Mouse (Mus musculus) heart, embryonic 13.5 days (tissue): ENCODE data around the gene Gm30302. TPM values are rescaled to one million over a fixed set of nuclear protein-coding genes. Genes with fewer than 3 reads are reported as not detected.

ENCODE experiments used
- ATAC-seq: fragments of 200-750 bp; cut with Nextera tagmentation; 2 replicates; pipeline ENCODE4 v1.8.0; 2017; ENCODE audit warnings: moderate TSS enrichment; ENCODE audit not compliant: insufficient number of reproducible peaks, low FRiP score, low TSS enrichment; ENCODE audit errors: extremely low read depth
- H3K27ac ChIP-seq: fragments of 300-500 bp; sonication (generic); replicated peaks from 2 replicates; pipeline ENCODE4 v1.5.1; 2015; ENCODE audit warnings: moderate library complexity, mild to moderate bottlenecking, inconsistent platforms
- H3K27me3 ChIP-seq: fragments of 300-500 bp; sonication (generic); replicated peaks from 2 replicates; pipeline ENCODE4 v1.6.1; 2015; ENCODE audit warnings: mild to moderate bottlenecking, inconsistent platforms
- H3K36me3 ChIP-seq: fragments of 300-500 bp; sonication (generic); 2 replicates; pipeline ENCODE4 v1.6.1; 2015; ENCODE audit warnings: mild to moderate bottlenecking, inconsistent platforms
- H3K4me1 ChIP-seq: fragments of 300-500 bp; sonication (generic); 2 replicates; pipeline ENCODE4 v1.6.1; 2015; ENCODE audit warnings: inconsistent platforms
- H3K4me2 ChIP-seq: fragments of 300-500 bp; sonication (generic); 2 replicates; pipeline ENCODE4 v1.6.1; 2015; ENCODE audit warnings: inconsistent platforms, mild to moderate bottlenecking, moderate library complexity
- H3K4me3 ChIP-seq: fragments of 300-500 bp; sonication (generic); 2 replicates; pipeline ENCODE4 v1.5.1; 2015; ENCODE audit warnings: moderate library complexity, mild to moderate bottlenecking, inconsistent platforms
- H3K9ac ChIP-seq: fragments of 300-500 bp; sonication (generic); 2 replicates; pipeline ENCODE4 v1.6.1; 2015; ENCODE audit warnings: inconsistent platforms, mild to moderate bottlenecking, moderate library complexity
- H3K9me3 ChIP-seq: fragments of 300-500 bp; sonication (generic); 2 replicates; pipeline ENCODE4 v1.6.1; 2016; ENCODE audit warnings: inconsistent platforms
- WGBS: fragments of 180-500 bp; shearing (Covaris S2); methylation state at CpG from one replicate; pipeline ENCODE4 v1.1.7; 2015; ENCODE audit warnings: mixed read lengths; 5-methylcytosine and 5-hydroxymethylcytosine counted together
- polyA plus RNA-seq: library from polyadenylated mRNA; unstranded; fragments of >200 nt; fragmentation: Nextera tagmentation; extraction: Ambion mirVana; gene quantifications from 2 replicates; pipeline ENCODE4 v1.2.1, GENCODE M21; 2015

Gene Gm30302
- 0.10 TPM in 1 of 2 replicates, not detected in the other for polyA plus RNA-seq

DNA sequence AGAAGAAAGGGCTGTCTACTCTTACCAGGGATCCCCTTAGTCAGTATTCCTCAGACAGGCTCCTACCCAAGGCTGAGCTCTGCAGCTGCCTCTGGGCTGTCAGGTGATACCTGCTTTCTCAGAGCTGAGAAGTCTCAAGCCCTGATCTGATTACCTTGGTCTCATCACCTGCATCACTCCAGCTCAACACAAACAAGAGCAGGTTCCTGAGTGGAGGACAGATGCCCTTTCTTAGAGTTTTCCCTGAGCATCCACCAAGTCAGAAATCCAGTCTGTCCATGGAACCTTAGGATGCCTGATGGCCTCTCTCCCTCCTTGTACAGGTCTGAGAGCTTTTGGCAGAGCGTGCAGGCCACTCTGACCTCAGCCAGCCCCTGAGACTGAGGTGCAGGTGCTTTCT, at the start of gene Gm30302:
Gm30302 (minus strand) TSS at position 101 of the 400 bp plus-strand sequence.
- WGBS: 78% methylated on average over 1 of the region's 1 CpGs
- no peak within 1 kb of the TSS for H3K4me3 ChIP-seq
- no peak within 1 kb of the TSS for H3K4me2 ChIP-seq
- H3K4me1 ChIP-seq: no peaks in the 10 kb centered on the region
- H3K27ac ChIP-seq: no peak within 1 kb of the TSS
- H3K9me3 ChIP-seq: peaks cover 3% of the 10 kb centered on the region
- no peaks in the 10 kb centered on the region for H3K27me3 ChIP-seq
- no peak within 1 kb of the TSS for H3K9ac ChIP-seq
- no peak for ATAC-seq
- H3K36me3 ChIP-seq: no peaks in the 10 kb centered on the region

DNA sequence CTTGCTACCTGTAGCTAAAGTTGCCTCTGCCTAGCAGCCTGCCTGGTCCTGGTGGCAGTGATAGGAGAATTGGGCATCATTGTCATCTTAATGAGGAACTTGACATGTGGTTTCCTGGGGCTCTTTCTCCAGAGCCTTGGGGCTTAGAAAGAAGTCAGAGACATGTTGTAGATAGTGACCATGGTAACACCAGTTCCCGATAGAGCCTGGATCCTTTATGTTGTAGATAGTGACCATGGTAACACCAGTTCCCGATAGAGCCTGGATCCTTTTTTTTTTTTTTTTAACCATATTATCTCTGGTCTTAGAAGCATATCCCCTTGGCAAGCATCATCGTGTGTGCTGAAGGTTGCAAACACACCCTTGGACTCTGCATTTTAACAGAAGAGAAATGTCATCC, 48.0 kb upstream of the Gm30302 start:
- H3K9me3 ChIP-seq: peaks cover under 1% of the 10 kb centered on the region; the same call in 1 of the 2 replicates
- peaks cover 15% of the 10 kb centered on the region for H3K4me1 ChIP-seq
- H3K4me3 ChIP-seq: no peak overlapping the region
- H3K27ac ChIP-seq: no peak overlapping the region; the same call in 1 of the 2 replicates
- no peak overlapping the region for H3K9ac ChIP-seq
- no peaks in the 10 kb centered on the region for H3K27me3 ChIP-seq
- WGBS: 3% methylated on average over 3 of the region's 3 CpGs
- H3K36me3 ChIP-seq: no peaks in the 10 kb centered on the region
- H3K4me2 ChIP-seq: no peak overlapping the region
- peak; percentile 62; the same call in 1 of the 2 replicates for ATAC-seq

DNA sequence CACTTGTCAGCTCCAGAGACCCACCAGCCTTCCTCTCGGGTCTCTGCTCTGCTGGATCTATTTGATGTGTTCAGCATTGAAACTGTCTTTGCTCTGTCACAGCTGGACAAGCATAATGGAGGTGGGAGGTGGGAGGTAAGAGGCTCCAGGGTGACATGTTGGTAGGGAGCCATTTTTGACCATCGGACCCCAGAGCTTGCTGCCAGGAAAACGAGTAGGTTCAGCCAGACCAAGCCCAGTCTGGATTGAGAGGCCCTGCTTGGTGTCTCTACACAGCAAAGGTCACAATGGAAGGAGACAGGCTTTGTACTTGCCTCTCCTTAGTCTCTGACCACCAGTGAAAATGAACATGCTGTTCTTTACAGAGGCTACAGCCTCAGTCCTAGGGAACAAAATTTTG, 47.3 kb upstream of the Gm30302 start:
- WGBS: 68% methylated on average over 3 of the region's 3 CpGs
- H3K27ac ChIP-seq: no peak overlapping the region
- no peak for ATAC-seq
- H3K9me3 ChIP-seq: peaks cover 7% of the 10 kb centered on the region
- H3K4me2 ChIP-seq: no peak overlapping the region
- peaks cover 15% of the 10 kb centered on the region for H3K4me1 ChIP-seq
- H3K4me3 ChIP-seq: no peak overlapping the region
- H3K9ac ChIP-seq: no peak overlapping the region
- no peaks in the 10 kb centered on the region for H3K36me3 ChIP-seq
- no peaks in the 10 kb centered on the region for H3K27me3 ChIP-seq

DNA sequence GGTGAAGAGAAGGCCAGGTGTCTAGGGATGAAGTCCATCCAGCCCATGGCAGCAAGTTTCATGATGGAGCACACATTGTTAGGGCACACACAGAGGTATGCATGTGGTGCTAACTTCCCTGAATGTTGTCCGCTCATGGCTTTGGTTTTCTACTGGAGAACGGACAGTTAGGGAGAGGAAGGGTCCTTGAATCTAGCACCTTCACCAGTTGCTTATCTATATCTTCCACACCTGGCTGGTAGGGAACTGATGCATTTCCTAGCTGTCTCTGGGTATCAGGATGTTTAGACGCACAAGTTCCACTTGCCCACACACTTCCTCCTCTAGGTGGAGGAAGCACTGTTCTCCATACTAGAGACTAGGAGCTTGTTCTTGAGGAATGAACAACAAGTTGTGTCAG, 46.9 kb upstream of the Gm30302 start:
- H3K9me3 ChIP-seq: peaks cover 11% of the 10 kb centered on the region
- H3K4me3 ChIP-seq: no peak overlapping the region
- peaks cover 15% of the 10 kb centered on the region for H3K4me1 ChIP-seq
- 83% methylated on average over 3 of the region's 3 CpGs for WGBS
- no peak overlapping the region for H3K27ac ChIP-seq
- H3K27me3 ChIP-seq: no peaks in the 10 kb centered on the region
- no peak overlapping the region for H3K9ac ChIP-seq
- ATAC-seq: no peak
- no peaks in the 10 kb centered on the region for H3K36me3 ChIP-seq
- no peak overlapping the region for H3K4me2 ChIP-seq

DNA sequence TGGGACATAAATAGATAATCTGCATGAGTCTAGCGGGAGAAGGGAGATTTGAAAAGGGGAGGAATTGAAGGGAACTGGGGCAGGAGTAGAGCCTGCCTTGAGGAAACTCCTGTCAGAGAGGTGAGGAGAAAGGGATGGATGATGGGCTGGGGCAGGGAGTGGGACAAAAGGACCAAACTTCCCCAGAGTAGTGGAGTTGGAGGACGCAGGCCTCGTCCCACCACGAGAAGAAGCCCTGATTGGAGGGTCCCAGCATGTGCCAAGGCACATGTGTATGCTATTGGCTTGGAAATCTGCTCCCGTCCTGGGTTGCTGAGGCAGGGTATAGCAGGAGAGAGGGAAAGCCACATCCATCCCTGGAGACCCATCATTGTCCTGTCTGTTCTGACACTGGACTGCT, 45.3 kb upstream of the Gm30302 start:
- no peak for ATAC-seq
- peaks cover 11% of the 10 kb centered on the region for H3K9me3 ChIP-seq
- no peaks in the 10 kb centered on the region for H3K36me3 ChIP-seq
- H3K4me2 ChIP-seq: no peak overlapping the region
- no peaks in the 10 kb centered on the region for H3K27me3 ChIP-seq
- 75% methylated on average over 5 of the region's 5 CpGs for WGBS
- H3K27ac ChIP-seq: no peak overlapping the region
- H3K4me1 ChIP-seq: peaks cover 15% of the 10 kb centered on the region
- H3K9ac ChIP-seq: no peak overlapping the region
- H3K4me3 ChIP-seq: no peak overlapping the region

DNA sequence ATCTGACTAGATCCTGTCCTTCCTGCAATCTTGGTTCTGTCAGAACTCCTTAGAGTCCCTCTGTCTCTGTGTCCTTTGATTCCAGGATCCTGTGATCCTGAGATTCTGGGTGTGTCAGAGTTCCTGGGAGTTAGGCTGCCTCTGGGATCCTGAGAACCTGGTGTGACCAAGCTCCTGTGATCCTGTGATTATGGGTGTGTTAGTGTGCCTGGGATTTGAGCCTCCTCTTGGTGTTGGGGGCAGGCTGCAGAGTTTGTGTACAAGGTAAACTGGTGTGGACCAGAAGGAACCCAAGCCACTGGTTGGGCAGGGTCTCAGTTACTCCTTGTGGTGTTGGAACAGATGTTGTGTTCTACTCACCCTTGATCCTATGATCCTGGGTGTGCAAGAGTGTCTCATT, 42.4 kb upstream of the Gm30302 start:
- Histone ChIP-seq H3K4me1 (peaks cover 4% of the 10 kb centered on the region; the same call in 1 of the 2 replicates), H3K27me3 (no peaks in the 10 kb centered on the region), H3K9me3 (peaks cover 14% of the 10 kb centered on the region), H3K9ac (no peak overlapping the region), H3K4me3 (no peak overlapping the region), H3K4me2 (no peak overlapping the region), H3K27ac (no peak overlapping the region), H3K36me3 (no peaks in the 10 kb centered on the region)
- no peak for ATAC-seq

DNA sequence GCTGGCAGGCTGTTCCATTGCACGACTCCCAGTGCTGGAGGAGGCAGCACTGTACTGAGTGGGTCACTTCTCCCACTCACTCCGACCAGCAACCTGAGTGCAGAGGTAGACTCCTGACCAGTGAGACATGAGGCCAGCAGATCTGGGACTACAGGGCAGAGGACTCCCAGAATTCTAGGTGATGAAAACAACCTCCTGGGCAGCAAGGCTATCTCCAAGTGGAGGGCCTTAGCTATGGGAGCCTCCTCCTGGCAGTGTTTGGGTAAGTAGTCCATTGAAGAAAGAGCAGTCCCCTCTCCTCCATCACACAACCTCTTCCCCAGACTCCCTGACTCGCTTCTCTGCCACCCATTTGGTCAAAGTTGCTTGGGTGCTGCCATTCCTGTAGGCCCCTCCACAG, 31.6 kb upstream of the Gm30302 start:
- 68% methylated on average over 3 of the region's 3 CpGs for WGBS
- Histone ChIP-seq H3K27ac (no peak overlapping the region), H3K4me1 (no peaks in the 10 kb centered on the region), H3K36me3 (no peaks in the 10 kb centered on the region), H3K27me3 (no peaks in the 10 kb centered on the region), H3K4me3 (no peak overlapping the region), H3K4me2 (no peak overlapping the region), H3K9ac (no peak overlapping the region), H3K9me3 (no peaks in the 10 kb centered on the region)
- no peak for ATAC-seq

DNA sequence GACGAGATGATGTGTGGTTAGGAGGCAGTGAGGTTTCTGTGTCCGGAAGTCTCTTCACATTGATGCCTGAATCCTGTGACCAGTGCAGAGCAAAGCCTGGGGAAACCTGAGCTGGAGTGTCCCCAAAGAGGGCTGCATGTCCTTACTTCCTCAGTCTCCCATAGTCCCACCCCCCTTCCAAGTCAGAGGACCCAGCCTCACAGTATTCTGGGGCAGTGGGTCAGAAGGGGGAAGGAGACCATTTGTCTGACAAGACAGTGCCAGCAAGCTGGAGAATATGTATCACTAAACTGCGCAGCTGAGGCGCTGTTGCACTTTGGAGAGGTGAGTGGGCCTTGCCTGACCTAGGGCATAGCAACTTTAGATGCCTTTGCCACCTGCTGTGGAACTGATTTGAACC, 26.5 kb upstream of the Gm30302 start:
- Histone ChIP-seq H3K9ac (no peak overlapping the region), H3K27ac (no peak overlapping the region), H3K4me2 (no peak overlapping the region), H3K9me3 (no peaks in the 10 kb centered on the region), H3K4me3 (no peak overlapping the region), H3K36me3 (no peaks in the 10 kb centered on the region), H3K27me3 (no peaks in the 10 kb centered on the region), H3K4me1 (no peaks in the 10 kb centered on the region)
- WGBS: 69% methylated on average over 4 of the region's 4 CpGs
- ATAC-seq: no peak

DNA sequence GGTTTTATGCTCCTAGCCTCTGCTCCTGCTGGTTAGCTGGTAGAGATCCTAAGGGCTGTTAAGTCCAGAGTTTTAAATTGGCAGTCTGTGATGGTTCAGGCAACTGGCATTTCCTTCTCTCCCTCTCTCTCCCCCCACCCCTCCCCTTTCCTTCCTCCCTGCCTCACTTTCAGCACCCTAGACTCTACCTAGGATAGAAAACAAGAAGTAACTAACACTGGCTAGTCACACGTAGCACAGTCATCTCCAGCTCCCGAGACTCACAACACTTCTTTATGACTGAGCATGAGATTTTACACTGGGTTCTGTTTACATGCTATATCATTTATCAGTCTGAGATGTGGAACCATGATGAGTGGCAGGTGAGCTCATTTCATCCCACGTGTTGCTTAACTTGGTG, 16.2 kb upstream of the Gm30302 start:
- WGBS: 75% methylated on average over 3 of the region's 3 CpGs
- H3K27ac ChIP-seq: no peak overlapping the region
- no peak for ATAC-seq
- no peak overlapping the region for H3K9ac ChIP-seq
- H3K9me3 ChIP-seq: peaks cover 4% of the 10 kb centered on the region; the same call in 1 of the 2 replicates
- no peak overlapping the region for H3K4me2 ChIP-seq
- H3K36me3 ChIP-seq: no peaks in the 10 kb centered on the region
- H3K27me3 ChIP-seq: no peaks in the 10 kb centered on the region
- no peaks in the 10 kb centered on the region for H3K4me1 ChIP-seq
- no peak overlapping the region for H3K4me3 ChIP-seq

DNA sequence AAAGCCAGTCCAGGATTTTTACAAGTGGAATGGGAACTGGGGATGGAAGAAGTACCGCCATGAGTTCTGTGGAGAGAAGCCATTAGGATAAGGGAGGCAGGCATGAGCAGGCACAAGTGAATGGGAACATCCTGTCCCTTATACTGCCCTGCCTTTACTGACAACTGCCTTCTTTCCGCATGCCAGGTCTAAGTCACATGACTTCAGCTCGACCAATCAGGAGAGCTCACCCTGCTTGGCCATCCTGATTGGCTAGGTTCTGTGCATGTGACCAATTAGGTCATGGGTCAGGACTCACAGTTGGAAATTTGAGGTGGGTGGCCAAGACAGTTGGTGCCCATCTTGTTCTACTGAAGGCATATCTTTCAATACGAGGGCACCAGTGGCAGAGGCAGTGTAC, 15.6 kb upstream of the Gm30302 start:
- H3K27me3 ChIP-seq: no peaks in the 10 kb centered on the region
- no peaks in the 10 kb centered on the region for H3K36me3 ChIP-seq
- H3K4me2 ChIP-seq: no peak overlapping the region
- no peaks in the 10 kb centered on the region for H3K4me1 ChIP-seq
- no peak overlapping the region for H3K27ac ChIP-seq
- no peak overlapping the region for H3K9ac ChIP-seq
- H3K4me3 ChIP-seq: no peak overlapping the region
- WGBS: 73% methylated on average over 4 of the region's 4 CpGs
- no peak for ATAC-seq
- H3K9me3 ChIP-seq: peaks cover 4% of the 10 kb centered on the region; the same call in 1 of the 2 replicates

DNA sequence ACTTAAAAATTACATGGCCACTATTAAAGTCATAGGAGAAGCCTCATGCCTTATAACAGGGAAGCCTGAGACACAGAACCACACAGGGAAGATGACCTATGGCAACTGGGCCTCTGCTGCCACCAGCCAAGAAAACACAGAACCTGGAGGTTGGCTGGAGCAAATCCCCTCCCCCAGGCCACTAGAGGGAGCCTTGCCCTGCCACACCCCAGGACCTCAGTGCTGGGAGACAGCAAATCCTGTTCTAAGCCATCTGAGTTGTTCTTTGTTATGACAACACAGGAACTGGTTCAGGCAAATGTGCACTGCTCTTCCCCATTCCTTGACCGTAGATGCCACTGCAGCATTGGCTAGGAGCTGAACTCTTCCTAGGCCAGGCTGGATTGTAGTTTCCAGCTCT, 8.3 kb upstream of the Gm30302 start:
- H3K4me1 ChIP-seq: no peaks in the 10 kb centered on the region
- no peaks in the 10 kb centered on the region for H3K36me3 ChIP-seq
- H3K27ac ChIP-seq: no peak overlapping the region
- no peak overlapping the region for H3K9ac ChIP-seq
- no peak for ATAC-seq
- H3K27me3 ChIP-seq: no peaks in the 10 kb centered on the region
- 64% methylated on average over 1 of the region's 1 CpGs for WGBS
- H3K4me2 ChIP-seq: no peak overlapping the region
- H3K4me3 ChIP-seq: no peak overlapping the region
- H3K9me3 ChIP-seq: peaks cover 7% of the 10 kb centered on the region

DNA sequence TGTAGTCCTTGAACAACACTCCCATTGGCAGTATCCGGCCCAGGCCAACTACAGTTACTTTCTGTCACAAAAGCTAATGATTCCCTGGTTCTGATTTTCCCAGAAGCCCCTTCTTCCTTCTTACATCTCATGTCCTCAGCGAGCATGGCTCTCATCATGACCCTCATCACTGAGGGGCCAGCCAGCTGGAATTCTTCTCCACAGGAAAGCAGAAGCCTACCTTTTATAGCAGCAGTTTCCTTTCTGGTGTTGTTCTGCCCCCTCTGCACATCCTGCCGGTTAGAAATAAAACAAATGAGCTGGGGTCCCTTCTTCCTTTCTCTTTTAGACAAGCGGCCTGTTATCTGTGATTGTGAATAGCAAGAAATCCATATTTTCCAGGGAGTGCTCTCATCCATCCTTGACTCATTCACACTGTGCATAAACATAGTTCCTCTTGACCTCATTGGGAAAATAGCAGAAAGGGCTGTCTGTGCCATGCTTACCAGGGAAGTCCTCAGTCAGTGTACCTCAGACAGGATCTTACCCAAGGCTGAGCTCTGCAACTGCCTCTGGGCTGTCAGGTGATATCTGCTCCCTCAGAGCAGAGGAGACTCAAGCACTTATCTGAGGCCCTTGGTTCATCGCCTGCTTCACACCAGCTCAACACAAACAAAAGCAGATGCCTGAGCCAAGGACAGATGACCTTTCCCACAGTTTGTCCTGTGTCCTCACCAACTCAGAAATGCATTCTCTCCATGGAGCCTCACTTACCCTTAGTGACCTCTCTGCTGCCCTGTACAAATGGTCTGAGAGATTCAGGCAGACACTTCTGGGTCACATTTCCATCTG, 10.0 kb downstream of the Gm30302 start:
- peaks cover 22% of the 10 kb centered on the region for H3K4me1 ChIP-seq
- peak overlapping the region; percentile 78 for H3K27ac ChIP-seq
- H3K4me2 ChIP-seq: no peak overlapping the region
- no peak for ATAC-seq
- no peaks in the 10 kb centered on the region for H3K27me3 ChIP-seq
- no peak overlapping the region for H3K4me3 ChIP-seq
- 0 out of 2 replicates have a peak overlapping the region, but pooled peaks have one; percentile 24 for H3K9ac ChIP-seq
- no peaks in the 10 kb centered on the region for H3K36me3 ChIP-seq
- H3K9me3 ChIP-seq: no peaks in the 10 kb centered on the region
- 29% methylated on average over 5 of the region's 5 CpGs for WGBS
